Mouse (Mus musculus) adipocyte (in vitro differentiated cells): ENCODE results near the gene Kmt5a.
A peak's percentile ranks its signal among the peaks of the same experiment; 100 is the strongest.
"Not testable (repeated sequence)": the region's sequence is repeated elsewhere in the genome, so short reads cannot be mapped to it uniquely, and the experiment has no call there.

Source experiments
- DNase-seq: peaks from one replicate; pipeline ENCODE4 v3.0.0-alpha.2; 2016; ENCODE audit warnings: low spot score

Gene Kmt5a

GRCm38 (mm10) chr5:124482966-124483654, 43.4 kb downstream of the Kmt5a start, which contains the start of gene Snrnp35:
Gene Snrnp35, plus strand, starts transcription at chr5:124483134.
- DNase-seq = peak; percentile 97

GRCm38 (mm10) chr5:124483655-124484396, 44.1 kb downstream of the Kmt5a start:
- DNase-seq = peak; percentile 30

- DNase-seq = no peak
These were observed 45.9 kb downstream of the Kmt5a start for GRCm38 (mm10) chr5:124485654-124486053.

- no peak for DNase-seq
These were observed 49.2 kb downstream of the Kmt5a start for GRCm38 (mm10) chr5:124488885-124489284.

GRCm38 (mm10) chr5:124491732-124492131, 52.0 kb downstream of the Kmt5a start:
- DNase-seq = no peak

GRCm38 (mm10) chr5:124492618-124493017, 52.9 kb downstream of the Kmt5a start:
- no peak for DNase-seq

GRCm38 (mm10) chr5:124493455-124493854, 53.7 kb downstream of the Kmt5a start:
- no peak for DNase-seq

GRCm38 (mm10) chr5:124495547-124495946, 55.8 kb downstream of the Kmt5a start:
- DNase-seq = no peak

- no peak for DNase-seq
These were observed 57.1 kb downstream of the Kmt5a start for GRCm38 (mm10) chr5:124496614-124497514.

- peak; percentile 60 for DNase-seq
These were observed 58.6 kb downstream of the Kmt5a start for GRCm38 (mm10) chr5:124498221-124498876.

- no peak for DNase-seq
These were observed 59.3 kb downstream of the Kmt5a start for GRCm38 (mm10) chr5:124499001-124499400.

GRCm38 (mm10) chr5:124500037-124500436, 60.3 kb downstream of the Kmt5a start:
- DNase-seq = not testable (repeated sequence)

- DNase-seq = no peak
These were observed 60.8 kb downstream of the Kmt5a start for GRCm38 (mm10) chr5:124500573-124500972.

GRCm38 (mm10) chr5:124501541-124501940, 61.8 kb downstream of the Kmt5a start:
- no peak for DNase-seq

- no peak for DNase-seq
These were observed 64.0 kb downstream of the Kmt5a start for GRCm38 (mm10) chr5:124503742-124504141.

- DNase-seq = no peak
These were observed 65.5 kb downstream of the Kmt5a start for GRCm38 (mm10) chr5:124505235-124505634.

GRCm38 (mm10) chr5:124506731-124507359, 67.1 kb downstream of the Kmt5a start:
- no peak for DNase-seq

GRCm38 (mm10) chr5:124509200-124509599, 69.5 kb downstream of the Kmt5a start:
- DNase-seq = no peak

- DNase-seq = peak; percentile 32
These were observed 70.1 kb downstream of the Kmt5a start for GRCm38 (mm10) chr5:124509742-124510237.

- no peak for DNase-seq
These were observed 70.9 kb downstream of the Kmt5a start for GRCm38 (mm10) chr5:124510536-124511050.
